Mouse (Mus musculus) embryonic facial prominence, embryonic 10.5 days (tissue): ENCODE data around the gene Pard6a. TPM values are rescaled to one million over a fixed set of nuclear protein-coding genes. Genes with fewer than 3 reads are reported as not detected.
A peak's percentile ranks its signal among the peaks of the same experiment; 100 is the strongest.

Experiments used
- DNase-seq: peaks from one replicate; pipeline ENCODE4 v3.0.0-alpha.2; 2017; ENCODE audit warnings: low spot score
- H3K27ac ChIP-seq: fragments of 300-500 bp; sonication (generic); replicated peaks from 2 replicates; pipeline ENCODE4 v1.5.1; 2016; ENCODE audit warnings: mild to moderate bottlenecking
- H3K27me3 ChIP-seq: fragments of 300-500 bp; sonication (generic); replicated peaks from 2 replicates; pipeline ENCODE4 v1.6.1; 2016; ENCODE audit warnings: low read depth, mild to moderate bottlenecking; ENCODE audit not compliant: poor library complexity, severe bottlenecking
- H3K36me3 ChIP-seq: fragments of 300-500 bp; sonication (generic); replicated peaks from 2 replicates; pipeline ENCODE4 v1.6.1; 2016; ENCODE audit warnings: mild to moderate bottlenecking, moderate library complexity
- H3K4me1 ChIP-seq: fragments of 300-500 bp; sonication (generic); 2 replicates; pipeline ENCODE4 v1.6.1; 2016
- H3K4me3 ChIP-seq: fragments of 300-500 bp; sonication (generic); 2 replicates; pipeline ENCODE4 v1.5.1; 2016; ENCODE audit warnings: mild to moderate bottlenecking, moderate library complexity
- H3K9me3 ChIP-seq: fragments of 300-500 bp; sonication (generic); 2 replicates; pipeline ENCODE4 v1.6.1; 2016; ENCODE audit warnings: mild to moderate bottlenecking
- WGBS: fragments of 180-500 bp; shearing (Covaris S2); methylation state at CpG from one replicate; pipeline ENCODE4 v1.1.7; 2016; 5-methylcytosine and 5-hydroxymethylcytosine counted together
- polyA plus RNA-seq: library from polyadenylated mRNA; unstranded; fragments of >200 nt; fragmentation: Nextera tagmentation; extraction: Ambion mirVana; gene quantifications from 2 replicates; pipeline ENCODE4 v1.2.1, GENCODE M21; 2016

Gene Pard6a
- 15.1 and 16.8 TPM in 2 replicates for polyA plus RNA-seq

DNA sequence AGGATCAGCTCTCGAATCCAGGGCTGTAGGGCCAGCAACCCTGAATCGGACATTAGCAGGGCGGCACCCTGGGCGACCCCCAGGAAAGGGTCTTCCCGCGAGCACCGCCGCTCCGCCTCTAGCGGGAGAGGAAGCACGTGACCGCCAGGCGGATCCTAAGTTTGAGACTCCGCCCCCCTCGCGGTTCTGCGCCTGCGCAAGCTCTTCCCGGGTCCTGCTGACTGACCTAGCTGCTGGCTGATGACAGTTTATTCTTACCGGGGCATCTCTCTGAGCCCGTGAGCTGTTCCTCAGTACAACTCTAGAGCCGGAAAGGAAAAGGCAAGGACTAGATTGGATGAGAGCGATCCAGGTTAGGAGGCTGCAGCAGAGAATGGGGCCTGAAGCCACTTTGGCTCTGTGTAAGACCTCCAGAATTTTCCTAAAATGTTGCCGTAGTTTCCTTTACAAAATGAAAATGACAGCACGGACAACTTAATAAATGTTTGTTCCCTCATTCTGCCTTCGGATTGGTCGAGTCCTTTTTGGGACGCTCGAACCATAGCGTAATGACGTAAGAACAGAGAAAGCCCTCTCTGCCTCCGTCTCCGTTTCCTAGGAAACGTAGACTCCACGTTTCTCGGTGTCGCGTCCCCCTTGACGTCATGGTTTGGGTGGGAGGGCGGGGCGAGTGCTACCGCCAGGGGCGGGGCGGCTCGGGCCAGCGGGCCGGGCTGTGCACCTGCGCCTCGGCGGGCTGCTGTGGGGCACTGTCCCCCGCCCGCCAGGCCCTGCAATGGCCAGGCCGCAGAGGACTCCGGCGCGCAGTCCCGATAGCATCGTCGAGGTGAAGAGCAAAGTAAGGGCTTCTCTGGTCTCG lies at the start of gene Pard6a, which contains the start of gene Acd:
Gene Pard6a, plus strand, starts transcription at position 183 of the 859 bp plus-strand sequence.
Gene Acd, minus strand, starts transcription at position 137 of the 859 bp plus-strand sequence.
- WGBS: under 1% methylated on average over 60 of the region's 60 CpGs
- Histone ChIP-seq H3K9me3 (no peaks in the 10 kb centered on the region), H3K4me3 (peak within 1 kb of the TSS; percentile 81), H3K36me3 (peaks cover 69% of the 10 kb centered on the region), H3K27me3 (no peaks in the 10 kb centered on the region), H3K4me1 (peaks cover 29% of the 10 kb centered on the region), H3K27ac (peak within 1 kb of the TSS; percentile 84)
- DNase-seq: peak; percentile 99

DNA sequence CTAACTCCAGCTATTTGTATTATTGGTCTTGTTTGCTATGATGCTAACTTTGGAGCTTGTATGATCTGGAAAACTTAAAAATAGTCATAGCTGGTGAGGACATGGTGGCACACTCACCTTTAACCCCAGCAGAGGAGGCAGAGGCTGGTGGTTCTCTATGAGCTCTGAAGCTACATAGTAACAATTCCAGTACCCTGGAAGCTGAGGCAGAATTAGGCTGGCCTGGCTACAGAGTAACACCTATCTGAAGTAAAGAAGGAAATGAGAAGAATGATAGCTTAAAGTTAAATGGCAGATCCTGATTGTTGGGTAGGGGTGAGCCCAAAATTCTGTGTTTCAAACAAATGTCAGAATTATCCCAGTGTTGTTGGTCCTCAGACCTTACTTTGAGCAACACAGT lies 43.3 kb upstream of the Pard6a start:
- H3K36me3 ChIP-seq: peaks cover 58% of the 10 kb centered on the region
- H3K27ac ChIP-seq: no peak overlapping the region
- H3K9me3 ChIP-seq: no peaks in the 10 kb centered on the region
- H3K4me3 ChIP-seq: no peak overlapping the region
- H3K27me3 ChIP-seq: no peaks in the 10 kb centered on the region
- DNase-seq: no peak
- no peaks in the 10 kb centered on the region for H3K4me1 ChIP-seq

DNA sequence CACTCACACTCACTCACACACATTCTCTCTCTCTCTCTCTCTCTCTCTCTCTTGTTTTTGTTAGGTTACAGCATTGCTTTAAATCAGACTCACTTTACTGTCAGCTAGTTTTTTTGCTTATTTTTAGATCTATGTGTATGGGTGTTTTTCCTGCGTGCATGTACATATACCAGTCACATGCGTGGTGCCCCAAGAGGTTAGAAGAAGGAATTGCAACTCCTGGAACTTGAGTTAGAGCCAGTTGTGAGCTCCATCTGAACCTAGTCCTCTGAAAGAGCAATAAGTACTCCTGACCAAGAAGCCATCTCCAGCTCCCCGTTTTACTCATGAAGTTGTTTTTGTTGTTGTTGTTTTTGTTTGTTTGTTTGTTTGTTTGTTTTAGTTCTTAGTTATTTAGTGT lies 39.8 kb upstream of the Pard6a start:
- Histone ChIP-seq H3K4me3 (no peak overlapping the region), H3K27me3 (no peaks in the 10 kb centered on the region), H3K4me1 (no peaks in the 10 kb centered on the region), H3K27ac (no peak overlapping the region), H3K9me3 (no peaks in the 10 kb centered on the region), H3K36me3 (peaks cover 62% of the 10 kb centered on the region)
- WGBS: 88% methylated on average over 3 of the region's 3 CpGs
- no peak for DNase-seq

DNA sequence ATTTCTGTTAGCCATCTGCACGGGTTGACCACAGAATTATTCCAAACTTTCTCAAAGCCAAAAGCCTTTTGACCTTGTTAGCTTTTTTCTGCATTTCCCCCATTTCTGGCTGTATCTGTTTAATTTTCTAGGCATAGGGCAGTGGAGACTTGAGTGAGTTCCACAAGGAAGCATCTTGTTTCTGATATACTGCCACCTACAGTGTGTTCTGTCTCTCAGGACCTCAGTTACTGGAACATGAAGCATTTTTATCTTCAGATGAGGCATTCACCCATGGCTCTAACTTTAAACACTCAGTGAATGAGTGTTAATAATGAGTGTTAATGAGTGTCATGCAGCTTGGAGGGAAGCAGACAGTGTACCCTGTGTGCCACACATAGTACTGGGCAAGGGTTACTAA lies 23.1 kb upstream of the Pard6a start:
- H3K27me3 ChIP-seq: no peaks in the 10 kb centered on the region
- H3K4me1 ChIP-seq: no peaks in the 10 kb centered on the region
- no peaks in the 10 kb centered on the region for H3K9me3 ChIP-seq
- peaks cover 99% of the 10 kb centered on the region for H3K36me3 ChIP-seq
- H3K27ac ChIP-seq: no peak overlapping the region
- WGBS: 98% methylated on average over 1 of the region's 1 CpGs
- no peak for DNase-seq
- no peak overlapping the region for H3K4me3 ChIP-seq

GRCm38 (mm10) chr8:105685325-105685724 lies 15.6 kb upstream of the Pard6a start:
- Histone ChIP-seq H3K4me1 (peaks cover 15% of the 10 kb centered on the region), H3K9me3 (no peaks in the 10 kb centered on the region), H3K4me3 (no peak overlapping the region), H3K27ac (no peak overlapping the region), H3K36me3 (peaks cover 44% of the 10 kb centered on the region), H3K27me3 (peaks cover 6% of the 10 kb centered on the region; the same call in 1 of the 2 replicates)
- WGBS: 80% methylated on average over 7 of the region's 7 CpGs
- DNase-seq: no peak

DNA sequence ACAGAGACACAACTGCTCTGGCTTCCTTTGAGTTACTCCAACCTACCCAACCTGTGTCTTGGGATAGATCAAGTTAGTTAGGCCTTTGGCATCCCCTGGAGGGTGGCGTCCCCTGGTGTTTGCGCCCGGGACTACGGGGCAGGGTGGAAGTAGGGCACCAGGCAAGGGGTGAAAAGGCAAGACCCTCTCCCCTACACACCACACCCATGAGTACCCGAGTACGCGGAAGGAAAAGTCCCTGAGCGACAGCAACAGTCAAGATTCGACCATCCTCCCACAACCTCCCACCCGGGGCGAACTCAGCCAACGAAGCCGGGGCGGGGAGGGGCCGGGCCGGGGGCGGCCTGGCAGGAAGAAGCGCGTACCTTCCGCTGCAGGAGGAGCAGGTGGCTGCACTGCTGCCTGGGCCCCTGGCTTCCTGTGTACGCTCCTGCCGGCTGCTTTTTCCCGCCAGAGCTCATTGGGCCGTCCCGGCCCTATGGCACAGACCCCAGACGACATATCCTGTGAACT lies 15.1 kb upstream of the Pard6a start, which contains the start of gene Carmil2:
Gene Carmil2, plus strand, starts transcription at position 479 of the 513 bp plus-strand sequence.
- peak; percentile 65 for DNase-seq
- Histone ChIP-seq H3K4me1 (peaks cover 15% of the 10 kb centered on the region), H3K4me3 (peak within 1 kb of the TSS; percentile 30; the same call in 1 of the 2 replicates), H3K9me3 (no peaks in the 10 kb centered on the region), H3K36me3 (peaks cover 39% of the 10 kb centered on the region), H3K27me3 (peaks cover 6% of the 10 kb centered on the region; the same call in 1 of the 2 replicates), H3K27ac (0 out of 2 replicates have a peak within 1 kb of the TSS, but pooled peaks have one; percentile 8)
- WGBS: 10% methylated on average over 26 of the region's 26 CpGs

DNA sequence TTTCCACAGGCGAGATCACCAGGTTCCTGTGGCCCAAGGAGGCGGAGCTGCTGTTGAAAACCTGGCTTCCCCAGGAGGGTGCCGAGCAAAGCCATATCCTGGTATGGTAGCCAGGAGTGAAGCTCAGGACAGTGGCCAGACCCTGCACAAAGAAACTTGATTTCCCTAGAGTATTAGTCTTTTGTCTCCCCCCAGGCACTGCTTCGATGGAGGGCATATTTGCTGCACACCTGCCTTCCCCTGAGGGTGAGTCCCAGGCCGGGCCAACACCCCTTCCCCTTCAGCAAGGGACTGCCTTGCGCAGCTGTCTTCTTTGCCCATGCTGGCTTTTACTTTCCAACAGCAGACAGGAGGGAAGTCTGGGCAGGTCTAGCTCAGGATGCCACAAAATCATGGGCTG lies 14.4 kb upstream of the Pard6a start:
- WGBS: 70% methylated on average over 6 of the region's 6 CpGs
- H3K9me3 ChIP-seq: no peaks in the 10 kb centered on the region
- peaks cover 15% of the 10 kb centered on the region for H3K4me1 ChIP-seq
- DNase-seq: no peak
- H3K4me3 ChIP-seq: no peak overlapping the region
- H3K27ac ChIP-seq: no peak overlapping the region
- peaks cover 32% of the 10 kb centered on the region for H3K36me3 ChIP-seq
- peaks cover 6% of the 10 kb centered on the region; the same call in 1 of the 2 replicates for H3K27me3 ChIP-seq

DNA sequence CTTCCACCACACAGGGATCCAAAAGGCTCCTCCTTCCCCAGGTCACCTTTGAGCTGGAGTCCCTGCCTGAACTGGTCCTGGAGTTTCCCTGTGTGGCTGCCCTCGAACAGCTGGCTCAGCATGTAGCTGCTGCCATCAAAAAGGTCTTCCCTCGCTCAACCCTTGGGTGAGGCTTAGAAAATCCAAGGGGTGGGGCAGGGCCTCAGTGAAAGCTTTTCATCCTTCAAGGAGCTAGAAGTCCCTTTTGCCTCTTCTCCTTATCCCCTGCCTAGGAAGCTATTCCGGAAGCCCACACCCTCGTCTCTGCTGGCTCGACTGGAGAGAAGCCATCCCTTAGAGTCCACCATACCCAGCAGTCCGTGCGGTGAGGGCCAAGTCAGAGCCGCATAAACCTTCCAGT lies 13.4 kb upstream of the Pard6a start:
- no peak overlapping the region for H3K27ac ChIP-seq
- H3K27me3 ChIP-seq: peaks cover 6% of the 10 kb centered on the region; the same call in 1 of the 2 replicates
- peaks cover under 1% of the 10 kb centered on the region; the same call in 1 of the 2 replicates for H3K9me3 ChIP-seq
- peaks cover 22% of the 10 kb centered on the region for H3K36me3 ChIP-seq
- no peak overlapping the region for H3K4me3 ChIP-seq
- H3K4me1 ChIP-seq: peaks cover 15% of the 10 kb centered on the region
- no peak for DNase-seq
- WGBS: 71% methylated on average over 8 of the region's 8 CpGs

DNA sequence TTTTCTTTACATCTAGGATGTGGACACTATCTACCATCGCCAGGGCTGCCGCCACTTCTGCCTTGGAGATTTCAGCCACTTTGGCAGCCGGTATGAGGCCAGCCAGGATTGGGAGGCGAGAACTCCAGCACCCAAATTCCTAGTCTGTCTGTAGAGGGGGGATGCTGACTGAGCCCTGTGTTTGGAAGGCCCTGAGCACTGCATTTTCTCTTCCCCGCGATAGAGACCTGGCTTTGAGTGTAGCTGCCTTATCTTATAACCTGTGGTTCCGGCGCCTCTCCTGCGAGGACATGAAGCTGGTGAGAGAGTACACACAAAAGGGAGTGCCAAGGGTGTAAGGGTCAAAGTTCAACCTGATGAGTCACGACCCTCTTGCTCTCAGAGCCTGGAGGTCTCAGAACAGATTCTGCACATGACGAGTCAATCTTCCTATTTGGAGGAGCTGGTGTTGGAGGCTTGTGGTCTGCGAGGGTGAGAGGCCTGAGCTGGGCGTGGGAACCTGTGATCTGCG lies 12.7 kb upstream of the Pard6a start:
- H3K27ac ChIP-seq: no peak overlapping the region
- no peak for DNase-seq
- WGBS: 65% methylated on average over 14 of the region's 14 CpGs
- H3K4me1 ChIP-seq: peaks cover 15% of the 10 kb centered on the region
- H3K9me3 ChIP-seq: peaks cover 8% of the 10 kb centered on the region; the same call in 1 of the 2 replicates
- peaks cover 22% of the 10 kb centered on the region for H3K36me3 ChIP-seq
- H3K4me3 ChIP-seq: no peak overlapping the region
- peaks cover 6% of the 10 kb centered on the region; the same call in 1 of the 2 replicates for H3K27me3 ChIP-seq

DNA sequence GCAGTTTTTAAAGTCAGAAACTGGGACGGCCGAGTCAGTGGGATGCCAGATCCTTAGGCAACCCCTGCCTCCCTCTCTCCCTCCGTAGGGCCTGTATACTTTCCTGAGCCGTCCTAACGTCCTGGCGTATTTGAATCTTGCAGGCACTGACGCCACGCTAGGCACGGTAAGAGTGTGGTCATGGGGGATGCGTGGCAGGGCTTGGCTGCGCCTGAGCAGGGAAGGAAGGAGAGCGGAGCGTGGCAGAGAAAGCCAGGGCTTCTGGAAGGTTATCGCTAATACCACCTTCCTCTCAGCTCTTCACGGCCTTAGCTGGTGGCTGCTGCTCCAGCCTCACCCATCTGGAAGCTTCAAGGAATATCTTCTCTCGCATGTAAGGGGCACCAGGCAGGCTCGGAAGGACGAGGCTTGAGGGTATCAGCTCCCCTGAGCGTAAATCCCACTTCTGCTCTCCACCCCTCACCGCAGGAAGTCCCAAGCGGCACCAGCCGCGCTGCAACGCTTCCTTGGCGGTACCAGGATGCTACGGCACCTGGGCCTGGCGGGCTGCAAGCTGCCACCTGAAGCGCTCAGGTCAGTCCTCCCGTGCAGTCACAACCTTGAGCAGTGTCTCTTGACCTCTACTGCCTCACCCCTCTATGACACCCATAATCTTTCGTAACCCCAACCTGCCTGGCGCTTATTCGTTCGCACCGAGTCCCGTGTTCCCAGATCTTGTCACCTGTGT lies 11.5 kb upstream of the Pard6a start:
- 61% methylated on average over 35 of the region's 35 CpGs for WGBS
- peaks cover 11% of the 10 kb centered on the region for H3K36me3 ChIP-seq
- peaks cover 8% of the 10 kb centered on the region; the same call in 1 of the 2 replicates for H3K9me3 ChIP-seq
- H3K27me3 ChIP-seq: peaks cover 11% of the 10 kb centered on the region
- H3K4me3 ChIP-seq: no peak overlapping the region
- no peak overlapping the region for H3K27ac ChIP-seq
- no peak for DNase-seq
- peaks cover 25% of the 10 kb centered on the region for H3K4me1 ChIP-seq

DNA sequence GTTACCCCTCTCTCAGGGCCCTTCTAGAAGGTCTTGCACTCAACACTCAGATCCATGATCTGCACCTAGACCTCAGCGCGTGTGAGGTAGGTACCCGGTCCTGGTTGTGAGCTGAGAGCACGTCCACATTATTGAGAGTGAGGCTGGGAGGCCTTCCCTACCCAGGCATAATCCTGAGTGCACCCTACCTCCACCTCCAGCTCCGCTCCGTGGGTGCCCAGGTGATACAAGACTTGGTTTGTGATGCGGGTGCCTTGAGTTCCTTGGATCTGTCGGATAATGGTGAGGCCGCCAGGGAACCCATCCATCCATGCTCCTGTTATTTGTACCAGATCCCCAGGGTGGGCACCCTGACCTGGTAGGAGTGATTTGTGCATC lies 11.0 kb upstream of the Pard6a start:
- H3K36me3 ChIP-seq: peaks cover 8% of the 10 kb centered on the region
- DNase-seq: no peak
- 93% methylated on average over 9 of the region's 9 CpGs for WGBS
- H3K27ac ChIP-seq: no peak overlapping the region
- peaks cover 8% of the 10 kb centered on the region; the same call in 1 of the 2 replicates for H3K9me3 ChIP-seq
- peaks cover 25% of the 10 kb centered on the region for H3K4me1 ChIP-seq
- H3K27me3 ChIP-seq: peaks cover 16% of the 10 kb centered on the region
- no peak overlapping the region for H3K4me3 ChIP-seq

DNA sequence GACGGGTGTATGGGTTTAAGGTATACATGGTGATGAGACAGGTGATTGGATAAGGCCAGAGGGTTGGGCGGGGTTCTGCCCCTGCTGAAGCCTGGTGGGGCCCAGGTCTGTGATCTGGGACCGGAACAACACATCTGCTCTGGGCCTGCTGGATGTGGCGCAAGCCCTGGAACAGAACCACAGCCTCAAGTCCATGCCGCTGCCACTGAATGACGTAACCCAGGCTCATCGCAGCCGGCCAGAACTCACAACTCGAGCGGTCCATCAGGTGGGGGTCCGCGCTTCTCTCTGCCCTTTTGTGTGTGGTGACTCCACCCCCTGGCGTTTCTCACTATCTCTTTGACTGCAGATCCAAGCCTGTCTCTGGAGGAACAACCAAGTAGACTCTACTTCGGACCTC lies 10.0 kb upstream of the Pard6a start:
- Histone ChIP-seq H3K36me3 (peaks cover 8% of the 10 kb centered on the region), H3K27ac (no peak overlapping the region), H3K9me3 (peaks cover 8% of the 10 kb centered on the region; the same call in 1 of the 2 replicates), H3K4me3 (no peak overlapping the region), H3K27me3 (peaks cover 23% of the 10 kb centered on the region), H3K4me1 (peaks cover 15% of the 10 kb centered on the region)
- DNase-seq: no peak
- 86% methylated on average over 14 of the region's 14 CpGs for WGBS
